Mouse (Mus musculus) left cerebral cortex, postnatal 14 days (tissue): ENCODE results near the gene Map4k4. TPM values are rescaled to one million over a fixed set of nuclear protein-coding genes. Genes with fewer than 3 reads are reported as not detected.
A peak's percentile ranks its signal among the peaks of the same experiment; 100 is the strongest.

Source experiments
- DNase-seq, 2 experiments: peaks; one replicate each; pipeline ENCODE4 v3.0.0; 2021 to 2022; ENCODE audit warnings: low spot score in 2 of 2, mixed read lengths in 1 of 2
- intact Hi-C: fragments of 180-260 bp; cut with DNase I; formaldehyde crosslinking; loops from one replicate; pipeline ENCODE4 v1.15.1; 2025
- total RNA-seq, 2 experiments: library from RNA; stranded (reverse); gene quantifications; 2 replicates each; pipeline ENCODE4 v1.2.3; 2021

Map4k4 gene
- total RNA-seq, 2 experiments from 2014 or later = 145 to 157 TPM

- no peak for DNase-seq
Observed at GRCm38 (mm10) chr1:39923395-39924337, 23.0 kb downstream of the Map4k4 start.

GRCm38 (mm10) chr1:39931055-39931454, 30.3 kb downstream of the Map4k4 start:
- no peak for DNase-seq
- intact Hi-C loops = no loop called here

More at GRCm38 (mm10) chr1:39923395-39924337, 23.0 kb downstream of the Map4k4 start:
- intact Hi-C loops = no loop called here

GRCm38 (mm10) chr1:39932216-39932739, 31.6 kb downstream of the Map4k4 start:
- intact Hi-C loops = no loop called here
- DNase-seq = no peak

GRCm38 (mm10) chr1:39932922-39933321, 32.2 kb downstream of the Map4k4 start:
- DNase-seq = no peak
- intact Hi-C loops = no loop called here

GRCm38 (mm10) chr1:39934954-39935353, 34.2 kb downstream of the Map4k4 start:
- intact Hi-C loops = no loop called here
- no peak for DNase-seq

- intact Hi-C loops = no loop called here
- no peak for DNase-seq
Observed at GRCm38 (mm10) chr1:39935616-39936015, 34.9 kb downstream of the Map4k4 start.

- peak; percentile 79 to 93 for DNase-seq
- intact Hi-C loops = no loop called here
Observed at GRCm38 (mm10) chr1:39936332-39936802, 35.7 kb downstream of the Map4k4 start.

GRCm38 (mm10) chr1:39936934-39937333, 36.2 kb downstream of the Map4k4 start:
- DNase-seq = peak in 1 of 2 experiments; percentile 42
- intact Hi-C loops = no loop called here

GRCm38 (mm10) chr1:39937609-39938008, 36.9 kb downstream of the Map4k4 start:
- intact Hi-C loops = no loop called here
- DNase-seq = no peak

- intact Hi-C loops = no loop called here
- no peak for DNase-seq
Observed at GRCm38 (mm10) chr1:39939401-39939800, 38.7 kb downstream of the Map4k4 start.

GRCm38 (mm10) chr1:39940342-39940741, 39.6 kb downstream of the Map4k4 start:
- intact Hi-C loops = loop anchor here (1.0 to 5.0 kb wide), 2 partner anchors 37 kb away; no protein-coding TSS in a partner anchor
- no peak for DNase-seq

GRCm38 (mm10) chr1:39941237-39942179, 40.8 kb downstream of the Map4k4 start:
- intact Hi-C loops = loop anchor here (5.0 kb wide), 1 partner anchor 36 kb away; no protein-coding TSS in a partner anchor
- DNase-seq = no peak

GRCm38 (mm10) chr1:39942935-39943334, 42.2 kb downstream of the Map4k4 start:
- DNase-seq = peak; percentile 73 to 86
- intact Hi-C loops = loop anchor here (5.0 kb wide), 1 partner anchor 34 kb away; no protein-coding TSS in a partner anchor

GRCm38 (mm10) chr1:39944306-39944971, 43.7 kb downstream of the Map4k4 start:
- intact Hi-C loops = loop anchor here (5.0 kb wide), 1 partner anchor 33 kb away; no protein-coding TSS in a partner anchor

GRCm38 (mm10) chr1:39944972-39945323, 44.2 kb downstream of the Map4k4 start:
- intact Hi-C loops = loop anchor here (5.0 kb wide), 1 partner anchor 32 kb away; no protein-coding TSS in a partner anchor
- DNase-seq = no peak

More at GRCm38 (mm10) chr1:39944306-39944971, 43.7 kb downstream of the Map4k4 start:
- no peak for DNase-seq

GRCm38 (mm10) chr1:39946391-39946790, 45.7 kb downstream of the Map4k4 start:
- DNase-seq = peak in 1 of 2 experiments; percentile 59
- intact Hi-C loops = no loop called here

GRCm38 (mm10) chr1:39947179-39947578, 46.5 kb downstream of the Map4k4 start:
- intact Hi-C loops = no loop called here
- no peak for DNase-seq

- intact Hi-C loops = no loop called here
- DNase-seq = peak; percentile 47 to 62
Observed at GRCm38 (mm10) chr1:39947701-39948359, 47.1 kb downstream of the Map4k4 start.
